Mouse (Mus musculus) ovary, postnatal 14 days (tissue): ENCODE measurements around the gene Rhox4d.
"Not testable (repeated sequence)": the region's sequence is repeated elsewhere in the genome, so short reads cannot be mapped to it uniquely, and the experiment has no call there.

Source experiments
- DNase-seq: peaks from one replicate; pipeline ENCODE4 v3.0.0; 2022; ENCODE audit warnings: low spot score

The Rhox4d gene

GRCm38 (mm10) chrX:37514059-37514458 lies at the start of gene Rhox4d:
Gene Rhox4d (plus strand): TSS chrX:37514359.
- not testable (repeated sequence) for DNase-seq

- DNase-seq = not testable (repeated sequence)
Observed at GRCm38 (mm10) chrX:37480037-37480436, 34.1 kb upstream of the Rhox4d start, which contains the start of gene Rhox4c. Gene Rhox4c (plus strand): TSS chrX:37480337.

- DNase-seq = not testable (repeated sequence)
Observed at GRCm38 (mm10) chrX:37530152-37530551, 16.0 kb downstream of the Rhox4d start, which contains the start of gene Rhox2e. Gene Rhox2e (plus strand): TSS chrX:37530452.

GRCm38 (mm10) chrX:37541719-37542118 lies 27.6 kb downstream of the Rhox4d start, which contains the start of gene Rhox3e:
Gene Rhox3e (plus strand): TSS chrX:37542019.
- DNase-seq = not testable (repeated sequence)

- not testable (repeated sequence) for DNase-seq
Observed at GRCm38 (mm10) chrX:37557112-37557511, 43.0 kb downstream of the Rhox4d start, which contains the start of gene Rhox4e. Gene Rhox4e (plus strand): TSS chrX:37557412.
